Mouse (Mus musculus) cerebellum, adult 2 months (tissue): ENCODE measurements at regions not wholly inside any gene's neighbourhood (a gene's known extent, or its start where the extent isn't known, plus 50 kb on each side); places are given as distances from the start of the nearest gene placed in this dataset.

ENCODE experiments used
- CTCF ChIP-seq: fragments of 200-500 bp; IDR thresholded peaks from 2 replicates; pipeline ENCODE4 v1.5.1; 2011; ENCODE audit warnings: low read depth, mild to moderate bottlenecking, control low read depth, low read length, moderate library complexity, borderline replicate concordance; ENCODE audit not compliant: insufficient read depth
- POLR2A ChIP-seq: fragments of 200-500 bp; IDR thresholded peaks from 2 replicates; pipeline ENCODE4 v1.6.1; 2011; ENCODE audit warnings: low read length, control low read depth, borderline replicate concordance; ENCODE audit not compliant: insufficient read depth

DNA sequence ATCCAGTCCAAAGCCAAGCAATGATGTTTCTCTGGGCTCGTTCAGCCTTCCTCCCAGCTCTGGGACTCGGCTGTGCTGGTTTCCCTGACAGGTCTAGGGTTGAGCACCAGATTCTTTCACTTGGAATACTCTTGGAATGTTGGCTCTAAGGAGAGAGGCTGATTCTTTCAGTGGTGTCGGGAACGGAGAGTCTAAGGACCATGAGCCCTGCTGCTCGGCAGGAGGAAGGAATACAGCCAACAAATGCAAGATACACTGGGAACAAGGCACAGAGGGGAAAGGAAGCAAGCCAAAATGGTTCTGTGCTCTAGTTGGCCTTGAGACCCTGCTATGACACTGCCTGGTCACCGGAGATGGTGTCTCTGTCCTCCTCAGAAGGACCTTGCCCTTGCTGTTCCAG lies 251.8 kb downstream of the Cbln1 start:
- no peak for TF ChIP-seq CTCF
- no peak for TF ChIP-seq POLR2A
